Mouse (Mus musculus): ENCODE measurements at regions not wholly inside any gene's neighbourhood (a gene's known extent, or its start where the extent isn't known, plus 50 kb on each side); places are given as distances from the start of the nearest gene placed in this dataset.

DNA sequence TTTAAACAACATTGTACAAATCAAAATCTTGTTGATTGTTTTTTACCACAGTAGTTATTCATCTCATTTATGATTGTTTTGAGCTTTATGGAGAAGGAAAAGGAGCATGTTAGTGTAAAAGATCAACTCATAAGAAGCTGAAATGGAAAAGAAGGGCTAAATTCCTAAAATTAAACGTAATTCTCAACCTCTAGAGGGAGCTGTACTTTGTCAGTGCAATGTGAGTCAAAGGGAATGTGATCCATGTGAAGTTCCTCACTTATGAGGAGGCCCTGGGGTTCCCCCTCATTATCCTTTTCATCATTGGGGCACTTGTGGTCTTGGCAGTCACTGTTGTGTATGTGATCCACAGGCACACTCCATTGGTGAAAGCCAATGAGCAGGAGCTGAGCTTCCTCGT is 54.0 kb upstream of the Vmn2r7 start:
- DNase-seq (ENCODE audit: low spot score in 2 of 2) = no peak

DNA sequence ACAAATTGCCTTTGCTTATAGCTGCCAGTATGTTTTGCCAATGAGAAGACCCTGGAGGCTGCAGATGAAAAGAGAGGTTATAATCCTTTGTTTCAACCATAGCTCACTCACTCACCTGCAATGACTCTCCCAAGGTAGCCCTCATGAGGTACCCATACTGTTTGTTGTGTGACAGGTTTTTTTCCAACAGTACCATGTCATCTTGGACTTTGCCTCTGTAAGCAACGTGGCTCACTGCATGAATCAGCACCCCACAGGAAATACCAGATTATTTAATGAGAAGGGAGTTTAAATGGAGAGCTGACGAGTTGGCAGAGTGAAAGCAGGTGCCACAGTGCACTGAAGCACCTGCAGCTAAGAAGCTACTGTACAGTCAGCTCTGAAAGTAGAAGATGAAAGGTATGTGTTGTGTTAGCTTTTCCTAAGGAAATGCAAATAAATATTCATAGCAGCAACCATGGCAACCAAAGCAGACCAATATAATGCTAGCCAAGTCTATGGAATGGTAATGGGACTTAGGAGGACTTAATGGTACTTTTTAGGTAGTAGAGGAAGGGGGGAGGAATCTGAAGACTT is 56.8 kb upstream of the Vmn2r7 start:
- no peak for DNase-seq (ENCODE audit: low spot score in 2 of 2)

DNA sequence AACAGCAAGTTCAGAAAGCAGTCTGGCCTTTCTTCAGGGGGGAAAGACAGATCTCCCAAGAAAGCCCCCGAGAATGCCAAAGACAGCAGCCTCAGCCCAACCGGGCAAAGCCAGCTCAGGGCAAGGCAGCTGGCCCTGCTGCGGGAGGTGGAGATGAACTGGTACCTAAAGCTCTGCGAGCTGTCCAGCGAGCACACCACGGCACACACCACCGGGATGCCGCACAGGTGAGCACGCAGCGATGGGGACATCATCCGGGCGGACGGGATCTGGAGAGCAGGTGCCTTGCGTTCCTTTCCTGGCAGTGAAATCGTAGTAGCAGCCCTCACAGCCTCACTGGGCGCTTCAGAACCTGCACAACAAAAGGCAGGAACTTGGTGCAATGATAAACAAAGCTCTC is 104.7 kb upstream of the Vmn2r7 start:
- peak in 1 of 2 experiments; percentile 1 for DNase-seq (ENCODE audit: low spot score in 2 of 2)

DNA sequence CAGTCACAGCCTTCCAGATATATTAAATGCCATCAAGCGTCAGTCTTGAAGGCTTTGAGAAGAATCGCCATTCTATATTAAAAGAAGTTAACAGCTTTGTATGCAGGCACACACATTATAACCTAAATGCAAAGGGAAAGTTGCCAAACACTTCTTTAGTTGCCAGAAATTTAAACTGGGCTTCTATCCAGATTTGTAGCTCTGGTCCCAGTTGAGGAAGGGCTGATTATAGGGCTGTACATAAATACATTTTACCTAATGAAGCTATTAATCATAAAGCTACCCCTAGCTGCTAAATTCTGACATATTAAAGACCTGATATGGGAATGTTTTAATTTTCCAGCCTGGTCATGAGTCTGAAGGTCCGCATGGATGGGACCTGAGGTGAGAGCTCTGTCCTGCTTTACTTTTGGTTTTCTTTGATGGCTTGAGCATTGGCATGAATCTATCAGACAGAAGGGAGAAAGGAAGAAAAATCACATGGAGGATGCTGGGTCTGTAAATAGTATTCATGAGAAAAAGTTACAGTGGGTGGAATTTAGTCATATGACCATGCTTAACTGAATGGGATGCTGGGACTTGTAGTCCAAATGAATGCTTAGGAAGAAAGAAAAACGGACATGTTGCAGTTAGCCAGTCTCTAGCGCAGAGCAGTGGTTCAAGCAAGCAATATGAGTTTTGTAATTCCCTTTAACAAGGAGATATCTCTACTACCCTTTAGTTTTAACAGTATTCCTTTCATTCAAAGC is 120.3 kb upstream of the Vmn2r7 start:
- DNase-seq (ENCODE audit: low spot score in 2 of 2) = peak in 1 of 2 experiments; percentile 6

DNA sequence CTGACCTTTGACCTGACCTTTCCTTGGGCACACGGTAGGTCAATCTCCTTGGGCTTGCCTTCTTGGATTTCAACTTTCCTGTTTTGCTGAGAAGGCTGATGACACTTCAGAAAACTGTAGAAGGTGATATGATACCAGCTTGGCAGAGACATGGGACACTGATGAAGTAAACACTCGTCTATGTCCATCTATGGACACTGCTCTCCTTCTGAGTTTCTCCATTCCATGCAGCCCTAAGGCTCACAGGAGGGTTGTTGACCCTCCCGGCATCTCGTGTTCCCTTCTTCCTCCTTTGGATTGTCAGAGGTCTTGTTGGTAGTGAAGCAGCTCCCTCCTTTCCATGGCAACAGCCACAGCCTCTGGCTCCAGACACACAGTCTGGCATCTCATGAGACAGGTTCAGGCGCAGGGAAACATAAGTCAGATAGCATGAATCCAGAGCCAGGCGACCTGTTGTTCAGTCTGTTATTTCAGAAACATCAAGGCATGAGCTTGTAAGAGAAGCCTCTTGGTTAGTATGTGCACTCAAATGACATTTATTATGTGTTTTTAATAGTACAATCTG is 120.9 kb upstream of the Vmn2r7 start:
- peak; percentile 13 to 28 for DNase-seq (ENCODE audit: low spot score in 2 of 2)

DNA sequence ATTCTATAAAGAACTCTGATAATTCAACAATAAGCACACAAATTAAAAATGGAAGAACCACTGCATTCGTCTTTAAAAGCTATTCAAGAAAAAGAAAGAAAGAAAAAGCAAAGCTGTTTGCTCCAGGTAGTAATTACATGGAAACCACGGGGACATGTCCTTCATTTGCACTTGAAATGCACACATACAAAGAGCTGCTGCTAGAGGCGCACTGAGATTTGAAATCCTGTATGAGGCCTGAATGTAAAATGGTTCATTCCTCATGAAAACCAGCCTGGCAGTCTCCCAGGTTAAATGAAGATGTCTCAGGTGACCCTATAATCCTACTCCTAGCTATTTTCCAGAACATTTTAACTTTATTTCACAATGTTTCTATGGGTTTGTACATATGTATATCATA is 123.7 kb upstream of the Vmn2r7 start:
- DNase-seq (ENCODE audit: low spot score in 2 of 2) = no peak

DNA sequence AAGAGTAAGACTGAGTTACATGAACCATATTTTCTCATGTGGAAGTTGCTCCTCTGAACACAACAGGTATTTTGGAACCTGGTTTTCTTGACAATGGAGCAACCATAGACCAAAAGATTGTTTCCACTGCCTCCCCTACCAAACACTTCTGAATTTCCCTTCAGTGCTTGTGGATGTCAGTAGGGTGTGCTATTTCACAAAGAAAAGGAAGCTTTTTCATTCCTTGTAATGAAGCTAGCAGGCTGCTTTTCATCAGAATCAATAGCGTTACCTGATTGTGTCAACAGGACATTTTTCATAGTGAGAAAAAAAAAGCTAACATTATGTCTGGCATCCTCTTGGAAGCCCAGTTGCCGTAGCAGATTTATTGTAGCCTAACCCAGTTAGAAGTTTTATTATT is 124.8 kb upstream of the Kcnab1 start:
- no peak for DNase-seq (ENCODE audit: low spot score in 2 of 2)

DNA sequence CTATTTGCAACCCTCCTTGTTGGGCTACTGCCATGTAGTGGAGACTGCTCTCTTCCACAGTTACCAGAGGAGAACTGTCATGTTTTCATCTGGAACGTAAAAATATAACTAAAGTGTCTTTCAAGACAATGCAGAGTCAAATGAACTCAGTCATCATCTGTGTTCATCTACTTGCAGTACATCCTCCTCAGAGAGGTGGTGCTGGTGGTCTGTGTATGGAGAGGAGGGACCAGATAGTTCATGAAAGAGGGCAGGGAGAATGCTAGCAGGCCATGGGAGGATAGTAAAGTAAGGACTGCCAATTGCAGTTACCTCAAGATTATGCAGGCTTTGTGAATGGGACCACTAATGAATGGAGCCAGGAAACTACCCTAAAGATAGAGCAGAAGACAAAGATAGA is 121.5 kb upstream of the Kcnab1 start:
- DNase-seq (ENCODE audit: low spot score in 2 of 2) = peak; percentile 11 to 29

DNA sequence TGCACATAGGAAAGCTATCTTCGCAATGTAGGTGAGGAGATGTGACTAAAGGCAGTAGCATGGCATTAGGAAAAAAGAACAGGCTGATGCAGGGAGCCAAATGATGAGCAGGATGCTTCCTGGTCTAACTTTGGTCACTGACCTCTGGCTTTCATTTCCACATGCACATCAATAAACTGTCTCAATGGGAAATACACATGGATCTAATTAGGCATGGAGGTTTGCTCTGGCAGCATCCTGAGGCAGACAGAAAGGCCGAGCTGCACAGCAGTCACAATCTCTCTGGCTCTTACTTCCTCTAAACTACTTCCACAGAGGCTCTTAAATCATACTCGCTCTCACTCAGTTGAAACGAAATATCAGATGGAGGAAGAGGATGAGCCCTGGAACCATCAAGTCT is 112.7 kb upstream of the Kcnab1 start:
- DNase-seq (ENCODE audit: low spot score in 2 of 2) = no peak

DNA sequence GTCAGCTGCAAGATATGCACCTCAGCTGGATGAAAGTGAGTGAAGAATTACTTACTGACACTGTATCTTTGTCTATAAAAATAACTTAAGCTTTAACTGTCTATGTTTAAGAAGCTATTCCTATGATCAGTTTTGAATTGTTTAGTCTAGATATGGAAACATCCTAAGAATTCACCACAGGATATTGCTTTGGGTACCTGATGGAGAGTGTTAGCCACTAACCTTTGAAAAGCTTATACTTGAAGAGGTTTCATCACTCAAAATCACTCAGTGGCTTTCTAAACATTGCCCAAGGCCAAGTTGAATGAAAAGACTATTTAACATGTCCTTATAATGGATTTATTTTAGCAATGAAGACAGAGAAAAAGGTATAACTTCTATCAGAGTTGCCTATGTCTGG is 111.6 kb upstream of the Kcnab1 start:
- no peak for DNase-seq (ENCODE audit: low spot score in 2 of 2)

DNA sequence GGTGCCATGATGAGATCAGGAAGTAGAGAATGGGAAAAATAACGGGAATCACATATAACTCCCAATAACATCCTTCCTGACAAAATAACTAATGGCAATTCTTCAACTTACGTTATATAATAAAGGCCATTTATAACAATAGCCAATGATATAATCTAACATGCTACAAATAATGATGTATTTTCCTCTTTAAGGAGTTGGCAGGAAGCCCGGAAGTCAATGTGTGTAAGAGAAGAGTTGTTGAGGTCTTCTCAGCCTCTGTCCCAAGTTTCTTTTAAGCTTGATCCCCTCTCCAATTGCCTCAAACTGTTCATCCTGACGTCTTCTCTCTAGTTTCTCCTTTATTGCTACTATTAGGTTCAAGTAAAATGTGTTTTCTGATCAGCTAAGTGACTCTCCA is 108.1 kb upstream of the Kcnab1 start:
- no peak for DNase-seq (ENCODE audit: low spot score in 2 of 2)

DNA sequence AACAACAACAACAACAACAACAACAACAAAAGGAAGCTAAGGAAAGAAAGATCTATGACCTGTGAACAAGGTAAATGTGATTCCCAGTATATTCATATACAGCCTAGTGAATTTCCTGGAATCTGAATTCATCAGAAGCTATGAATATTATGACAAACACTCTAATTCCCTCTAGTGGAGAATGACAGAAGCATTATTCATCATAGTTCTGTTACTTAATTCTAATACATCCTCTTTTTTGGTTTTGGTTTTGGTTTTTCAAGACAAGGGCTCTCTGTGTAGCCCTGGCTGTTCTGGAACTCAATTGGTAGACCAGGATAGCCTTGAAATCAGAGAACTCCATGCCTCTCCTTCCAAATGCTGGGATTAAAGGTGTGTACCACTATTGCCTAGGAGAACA is 106.6 kb upstream of the Kcnab1 start:
- no peak for DNase-seq (ENCODE audit: low spot score in 2 of 2)

DNA sequence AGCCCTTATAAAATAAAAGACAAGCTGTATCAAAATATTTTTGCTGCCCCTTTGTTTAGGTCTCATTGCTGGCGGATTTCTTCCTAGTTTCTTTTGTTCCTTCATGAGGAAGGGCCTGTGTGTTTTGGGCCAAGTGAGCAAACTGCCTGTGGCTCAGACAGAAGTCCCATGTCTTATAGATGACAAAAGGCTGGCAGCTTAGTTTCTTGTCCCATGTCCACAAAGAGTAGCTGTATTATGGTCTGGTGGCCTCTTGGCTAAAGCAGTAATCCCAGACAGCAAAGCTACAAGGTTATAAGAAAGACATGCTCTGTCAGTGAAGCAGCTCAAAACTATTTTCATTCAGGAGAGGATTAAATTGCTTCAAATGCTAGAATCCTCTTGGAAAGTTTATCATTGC is 103.1 kb upstream of the Kcnab1 start:
- no peak for DNase-seq (ENCODE audit: low spot score in 2 of 2)

DNA sequence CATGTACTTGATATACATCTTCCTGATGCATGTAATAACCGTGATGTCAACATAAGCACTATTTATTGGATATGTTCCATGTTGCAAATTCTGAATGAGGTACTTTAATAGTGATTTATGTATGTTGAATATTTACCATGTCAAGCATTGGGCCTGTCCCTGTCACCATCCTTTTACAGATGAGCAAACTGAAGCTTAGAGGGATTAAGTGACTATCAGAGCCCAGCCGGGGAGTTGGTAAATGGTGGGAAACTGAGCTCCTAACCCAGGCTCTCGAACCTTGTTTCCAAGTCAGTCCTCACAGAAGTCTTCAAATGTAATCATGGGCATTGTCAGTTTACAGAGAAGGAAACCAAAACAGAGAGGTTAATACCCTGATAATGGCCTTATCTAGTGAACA is 102.6 kb upstream of the Kcnab1 start:
- DNase-seq (ENCODE audit: low spot score in 2 of 2) = no peak

DNA sequence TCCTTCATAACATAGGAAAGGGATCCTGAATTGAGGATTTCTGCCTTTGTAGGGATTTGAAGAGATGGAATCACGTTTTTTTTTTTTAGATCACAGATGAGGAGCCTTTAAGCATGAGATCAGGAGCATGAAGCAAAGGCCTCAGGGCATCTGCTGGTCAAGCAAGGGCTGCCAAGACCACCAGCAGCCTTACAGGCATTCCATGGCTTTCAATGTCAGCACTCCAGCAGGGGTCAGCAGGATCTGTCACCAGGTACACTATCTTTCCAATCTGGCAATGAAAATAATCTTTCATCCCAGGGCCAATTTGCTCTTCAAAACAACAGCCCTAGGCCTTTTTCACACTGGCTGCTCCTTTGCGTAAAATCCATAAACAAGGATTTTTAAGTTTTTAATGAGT is 85.3 kb upstream of the Kcnab1 start:
- no peak for DNase-seq (ENCODE audit: low spot score in 2 of 2)

DNA sequence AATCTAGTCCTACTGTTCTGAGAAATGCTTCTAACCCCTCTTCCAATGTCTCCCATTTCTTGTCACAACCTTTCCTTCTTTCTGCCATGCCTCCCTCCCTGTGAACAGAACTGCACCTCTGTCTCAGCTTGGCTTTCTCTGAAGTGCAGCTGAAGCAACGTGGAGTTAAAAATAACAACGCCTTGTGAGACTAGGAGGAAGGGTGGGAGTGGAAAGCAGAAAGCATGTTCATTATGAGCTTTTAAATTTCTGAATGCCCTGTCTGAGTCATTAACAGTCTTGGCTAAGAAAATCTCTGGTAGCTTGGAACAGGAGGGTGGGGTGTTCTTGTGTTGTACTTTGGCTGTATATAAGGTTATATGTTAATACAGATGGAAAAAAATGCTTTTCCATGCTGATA is 71.6 kb upstream of the Kcnab1 start:
- no peak for DNase-seq (ENCODE audit: low spot score in 2 of 2)

DNA sequence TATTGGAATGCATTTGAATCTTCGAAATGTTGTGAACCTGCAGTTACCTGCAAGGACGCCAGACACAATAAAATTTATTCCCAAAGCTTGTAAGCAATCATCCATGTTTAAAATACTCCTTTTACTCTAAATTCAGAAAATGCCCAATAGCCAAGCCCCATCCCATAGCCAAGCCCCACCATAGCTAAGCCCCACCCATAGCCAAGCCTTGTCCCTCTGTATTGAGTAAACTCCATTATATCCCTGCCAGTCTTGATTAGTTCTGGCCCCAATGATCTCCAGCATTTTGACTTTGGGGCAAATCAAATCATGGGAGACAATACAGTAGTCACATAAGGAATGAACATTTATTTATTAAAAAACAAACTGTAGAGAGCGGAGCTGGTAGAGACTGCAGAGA is 61.3 kb upstream of the Kcnab1 start:
- no peak for DNase-seq (ENCODE audit: low spot score in 2 of 2)

DNA sequence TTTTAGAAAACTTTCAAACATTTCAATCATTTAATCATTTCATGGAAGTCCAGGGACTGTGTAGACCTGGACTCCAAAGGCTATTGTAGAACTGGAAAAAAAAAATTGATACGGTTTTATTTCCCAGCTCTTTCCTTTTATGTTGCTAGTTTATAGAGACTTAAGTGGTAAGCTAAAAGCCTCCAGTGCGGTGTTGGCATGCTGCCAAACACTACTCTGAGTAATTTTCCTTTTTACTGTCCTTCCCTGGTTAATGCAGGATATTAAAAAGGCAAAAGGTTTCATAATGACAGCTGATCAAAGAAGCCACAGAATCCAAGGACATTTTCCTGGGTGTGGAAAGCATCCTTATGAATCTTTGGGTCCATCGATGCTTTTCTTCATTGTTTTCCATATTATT is 53.8 kb upstream of the Kcnab1 start:
- DNase-seq (ENCODE audit: low spot score in 2 of 2) = no peak
